8 mouse cellular contexts compared by ENCODE assay signal in genomic region chr2:24679012-24679651, GRCm38 (mm10).
A peak's percentile ranks its signal among the peaks of the same experiment; 100 is the strongest.
DNase-seq lines count a peak whose midpoint lies in the region; ATAC-seq and TF ChIP-seq lines count a peak whose summit lies in the region.

No protein-coding gene starts in this region.

- H3K4me1 ChIP-seq in E14TG2a.4 (replicated peaks; ENCODE audit: low read depth, low read length): peaks cover 23% of the 10 kb centered on the region
- H3K4me1 ChIP-seq in forebrain, embryonic 11.5 days (replicated peaks; ENCODE audit: control insufficient read depth, insufficient read depth, low read length): 0 out of 2 replicates have a peak, but pooled peaks cover 2% of the 10 kb centered on the region
- 0 out of 2 replicates have a peak, but pooled peaks cover 5% of the 10 kb centered on the region for H3K4me1 ChIP-seq in hindbrain, embryonic 14.5 days (replicated peaks; ENCODE audit: control insufficient read depth, insufficient read depth, low read length)
- H3K4me1 ChIP-seq in limb, embryonic 11.5 days (ENCODE audit: control insufficient read depth, insufficient read depth, low read length): no peaks in the 10 kb centered on the region
- H3K4me1 ChIP-seq in midbrain, embryonic 10.5 days: peaks cover 9% of the 10 kb centered on the region

- H3K27ac ChIP-seq in forebrain, embryonic 11.5 days (ENCODE audit: low read depth, low read length): no peak overlapping the region
- H3K27ac ChIP-seq in hindbrain, embryonic 14.5 days: no peak overlapping the region
- H3K27ac ChIP-seq in limb, embryonic 11.5 days (replicated peaks; ENCODE audit: low read depth, low read length): no peak overlapping the region
- H3K27ac ChIP-seq in midbrain, embryonic 10.5 days (replicated peaks): no peak overlapping the region; the same call in 1 of the 2 replicates

- H3K27me3 ChIP-seq in E14TG2a.4 (ENCODE audit: insufficient read depth, low read length): peaks cover 51% of the 10 kb centered on the region
- H3K27me3 ChIP-seq in forebrain, embryonic 11.5 days (ENCODE audit: control insufficient read depth, insufficient read depth, low read length): no peaks in the 10 kb centered on the region
- H3K27me3 ChIP-seq in hindbrain, embryonic 14.5 days (ENCODE audit: control insufficient read depth, insufficient read depth, low read length): no peaks in the 10 kb centered on the region
- H3K27me3 ChIP-seq in limb, embryonic 11.5 days (ENCODE audit: control insufficient read depth, insufficient read depth, low read length): no peaks in the 10 kb centered on the region; the same call in 1 of the 2 replicates
- peaks cover 36% of the 10 kb centered on the region for H3K27me3 ChIP-seq in midbrain, embryonic 10.5 days (ENCODE audit: low read depth, poor library complexity, severe bottlenecking)

- TF ChIP-seq CTCF in E14TG2a.4 (conservative IDR thresholded peaks at IDR 0.05; ENCODE audit: low read length): peak; percentile 41

- H3K9me3 ChIP-seq in E14TG2a.4 (ENCODE audit: low read length): no peaks in the 10 kb centered on the region
- no peaks in the 10 kb centered on the region for H3K9me3 ChIP-seq in forebrain, embryonic 11.5 days (ENCODE audit: control insufficient read depth, low read length)
- H3K9me3 ChIP-seq in hindbrain, embryonic 14.5 days (ENCODE audit: control insufficient read depth, low read length): no peaks in the 10 kb centered on the region
- no peaks in the 10 kb centered on the region for H3K9me3 ChIP-seq in limb, embryonic 11.5 days (ENCODE audit: control insufficient read depth, low read length)
- H3K9me3 ChIP-seq in midbrain, embryonic 10.5 days (replicated peaks): no peaks in the 10 kb centered on the region

- H3K9ac ChIP-seq in forebrain, embryonic 11.5 days (ENCODE audit: low read length): peak overlapping the region; percentile 39
- no peak overlapping the region; the same call in 1 of the 2 replicates for H3K9ac ChIP-seq in hindbrain, embryonic 14.5 days
- no peak overlapping the region; the same call in 1 of the 2 replicates for H3K9ac ChIP-seq in limb, embryonic 11.5 days (ENCODE audit: low read length)

- 28% methylated on average over 50 of the region's 50 CpGs for WGBS in forebrain, embryonic 11.5 days
- WGBS in hindbrain, embryonic 14.5 days: 31% methylated on average over 50 of the region's 50 CpGs
- WGBS in limb, embryonic 11.5 days: 25% methylated on average over 50 of the region's 50 CpGs
- WGBS in midbrain, embryonic 10.5 days: 31% methylated on average over 50 of the region's 50 CpGs

- H3K4me3 ChIP-seq in E14TG2a.4 (replicated peaks; ENCODE audit: low read length): peak overlapping the region; percentile 65
- H3K4me3 ChIP-seq in forebrain, embryonic 11.5 days (ENCODE audit: low read depth, low read length): peak overlapping the region; percentile 14; the same call in 1 of the 2 replicates
- H3K4me3 ChIP-seq in hindbrain, embryonic 14.5 days (replicated peaks; ENCODE audit: low read length): no peak overlapping the region
- peak overlapping the region; percentile 18; the same call in 1 of the 2 replicates for H3K4me3 ChIP-seq in limb, embryonic 11.5 days (ENCODE audit: low read depth, low read length)
- H3K4me3 ChIP-seq in midbrain, embryonic 10.5 days: peak overlapping the region; percentile 46

- peak overlapping the region; percentile 55 for H3K4me2 ChIP-seq in forebrain, embryonic 11.5 days (ENCODE audit: low read depth, low read length, severe bottlenecking)
- H3K4me2 ChIP-seq in hindbrain, embryonic 14.5 days (replicated peaks): peak overlapping the region; percentile 27
- peak overlapping the region; percentile 49 for H3K4me2 ChIP-seq in limb, embryonic 11.5 days (ENCODE audit: low read depth, severe bottlenecking)

- ATAC-seq in forebrain, embryonic 11.5 days (replicated peaks; ENCODE audit: low FRiP score): peak; percentile 74
- peak; percentile 61; the same call in 1 of the 2 replicates for ATAC-seq in hindbrain, embryonic 14.5 days (ENCODE audit: low FRiP score)
- peak; percentile 62; the same call in 1 of the 2 replicates for ATAC-seq in limb, embryonic 11.5 days (ENCODE audit: insufficient number of reproducible peaks, low FRiP score, low TSS enrichment, low read depth)

- peak; percentile 10 for DNase-seq in adrenal gland, adult 2 months
- peak; percentile 82 for DNase-seq in forebrain, embryonic 11.5 days (ENCODE audit: low spot score)
- DNase-seq in hindbrain, embryonic 14.5 days (ENCODE audit: low spot score): peak; percentile 33
- DNase-seq in limb, embryonic 11.5 days (ENCODE audit: low spot score): peak; percentile 79
- DNase-seq in midbrain, embryonic 10.5 days (ENCODE audit: low spot score): peak; percentile 66
- peak; percentile 63 for DNase-seq in right cerebral cortex, postnatal 4 days
- DNase-seq in c-Kit-positive CD71-positive TER-119-positive erythroid progenitor cells, embryonic 14.5 days (ENCODE audit: low spot score): no peak

- no peaks in the 10 kb centered on the region for H3K36me3 ChIP-seq in E14TG2a.4 (ENCODE audit: insufficient read depth, low read length)
- H3K36me3 ChIP-seq in forebrain, embryonic 11.5 days (ENCODE audit: control insufficient read depth, insufficient read depth, low read length): no peaks in the 10 kb centered on the region
- H3K36me3 ChIP-seq in hindbrain, embryonic 14.5 days (replicated peaks; ENCODE audit: control insufficient read depth, insufficient read depth): peaks cover 63% of the 10 kb centered on the region
- H3K36me3 ChIP-seq in limb, embryonic 11.5 days (ENCODE audit: control insufficient read depth, insufficient read depth, low read length): no peaks in the 10 kb centered on the region
- H3K36me3 ChIP-seq in midbrain, embryonic 10.5 days: no peaks in the 10 kb centered on the region
